Mouse (Mus musculus) liver, embryonic 14.5 days (tissue): ENCODE measurements around the gene Anks4b. TPM values are rescaled to one million over a fixed set of nuclear protein-coding genes. Genes with fewer than 3 reads are reported as not detected.

ENCODE experiments used
- ATAC-seq: fragments of 200-750 bp; cut with Nextera tagmentation; 2 replicates; pipeline ENCODE4 v1.8.0; 2017; ENCODE audit warnings: moderate number of reproducible peaks, mild to moderate bottlenecking, moderate library complexity; ENCODE audit not compliant: insufficient read depth
- DNase-seq, 3 experiments: peaks; one replicate each; pipeline ENCODE4 v3.0.0-alpha.2; 2012 to 2013; ENCODE audit warnings: low read depth in 3 of 3, low spot score in 3 of 3
- H3K27ac ChIP-seq: fragments of 300-500 bp; sonication (generic); 2 replicates; pipeline ENCODE4 v1.5.1; 2014; ENCODE audit warnings: moderate library complexity, mild to moderate bottlenecking, control low read depth, inconsistent platforms
- H3K27me3 ChIP-seq: fragments of 300-500 bp; sonication (generic); 2 replicates; pipeline ENCODE4 v1.6.1; 2014; ENCODE audit warnings: mild to moderate bottlenecking, low read length, moderate library complexity; ENCODE audit not compliant: control insufficient read depth, insufficient read depth
- H3K36me3 ChIP-seq: fragments of 300-500 bp; sonication (generic); replicated peaks from 2 replicates; pipeline ENCODE4 v1.6.1; 2014; ENCODE audit warnings: low read depth; ENCODE audit not compliant: control insufficient read depth, insufficient read depth
- H3K4me1 ChIP-seq, 2 experiments: fragments of 200-500 bp in 1 of 2; fragments of 300-500 bp in 1 of 2; sonication (generic) in 1 of 2; replicated peaks; 2 replicates each; pipeline ENCODE4 v1.6.1; 2012 to 2014; ENCODE audit warnings: antibody characterized with exemption in 1 of 2, inconsistent platforms in 1 of 2, low read length in 1 of 2; ENCODE audit not compliant: control insufficient read depth in 2 of 2, insufficient read depth in 2 of 2
- H3K4me2 ChIP-seq: fragments of 300-500 bp; sonication (generic); 2 replicates; pipeline ENCODE4 v1.6.1; 2014; ENCODE audit warnings: low read depth, mild to moderate bottlenecking, control low read depth, moderate library complexity
- H3K4me3 ChIP-seq, 2 experiments: fragments of 200-500 bp in 1 of 2; fragments of 300-500 bp in 1 of 2; sonication (generic) in 1 of 2; 2 replicates each; pipeline ENCODE4 v1.5.1; 2012 to 2014; ENCODE audit warnings: low read depth in 2 of 2, low read length in 2 of 2, mild to moderate bottlenecking in 2 of 2, control low read depth in 1 of 2, inconsistent platforms in 1 of 2, moderate library complexity in 1 of 2; ENCODE audit not compliant: insufficient read depth in 1 of 2
- H3K9ac ChIP-seq: fragments of 300-500 bp; sonication (generic); replicated peaks from 2 replicates; pipeline ENCODE4 v1.6.1; 2014; ENCODE audit warnings: mild to moderate bottlenecking, control low read depth, moderate library complexity
- H3K9me3 ChIP-seq: fragments of 300-500 bp; sonication (generic); 2 replicates; pipeline ENCODE4 v1.6.1; 2016; ENCODE audit warnings: low read length, mixed read lengths; ENCODE audit not compliant: control insufficient read depth
- CTCF ChIP-seq: IDR thresholded peaks from 2 replicates; pipeline ENCODE4 v1.5.1; 2016; ENCODE audit warnings: antibody characterized with exemption, low read depth, control low read depth
- EP300 ChIP-seq: IDR thresholded peaks from 2 replicates; pipeline ENCODE4 v1.6.1; 2016; ENCODE audit warnings: antibody characterized with exemption, low read depth
- WGBS: fragments of 180-500 bp; shearing (Covaris S2); extraction: QIAGEN DNeasy Blood & Tissue Kit; methylation state at CpG from one replicate; pipeline ENCODE4 v1.1.7; 2014; ENCODE audit not compliant: insufficient replicate concordance; 5-methylcytosine and 5-hydroxymethylcytosine counted together
- polyA plus RNA-seq, 2 experiments: library from polyadenylated mRNA; depleted of rRNA in 1 of 2; stranded (reverse) in 1 of 2; unstranded in 1 of 2; fragments of >200 nt; fragmentation: Nextera tagmentation in 1 of 2; extraction: Ambion mirVana in 1 of 2; gene quantifications; 2 replicates each; pipeline versions ENCODE4 v1.2.1 to v1.2.3; 2012 to 2014

Gene Anks4b
- polyA plus RNA-seq, 2 experiments, result 0.95 to 3.2 TPM

DNA sequence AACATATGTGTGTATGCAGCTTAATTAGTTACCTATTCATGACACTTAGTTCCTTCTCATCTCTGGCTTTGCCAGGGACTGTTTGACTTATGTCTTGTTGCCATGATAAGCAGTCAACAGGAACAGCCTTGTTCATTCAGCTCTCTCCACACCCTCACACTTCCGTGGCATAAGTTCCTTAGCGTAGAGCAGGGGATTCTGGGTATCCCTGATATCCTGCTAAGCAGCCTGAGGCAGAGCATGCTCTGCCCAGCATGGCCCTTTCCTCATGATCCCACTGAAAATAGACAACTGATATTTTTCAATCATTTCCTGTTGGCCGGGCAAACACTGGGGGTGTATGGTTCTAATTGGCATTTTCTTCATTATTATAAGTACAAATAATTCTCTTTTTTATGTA lies 4.0 kb downstream of the Anks4b start:
- Histone ChIP-seq H3K27ac (no peak overlapping the region), H3K4me3 (no peak overlapping the region), H3K9me3 (no peaks in the 10 kb centered on the region), H3K4me2 (no peak overlapping the region), H3K9ac (no peak overlapping the region), H3K27me3 (no peaks in the 10 kb centered on the region), H3K4me1 (no peaks in the 10 kb centered on the region), H3K36me3 (no peaks in the 10 kb centered on the region)
- DNase-seq, result no peak
- TF ChIP-seq CTCF, result no peak
- no peak for TF ChIP-seq EP300
- ATAC-seq, result no peak
- WGBS, result 61% methylated on average over 3 of the region's 3 CpGs

DNA sequence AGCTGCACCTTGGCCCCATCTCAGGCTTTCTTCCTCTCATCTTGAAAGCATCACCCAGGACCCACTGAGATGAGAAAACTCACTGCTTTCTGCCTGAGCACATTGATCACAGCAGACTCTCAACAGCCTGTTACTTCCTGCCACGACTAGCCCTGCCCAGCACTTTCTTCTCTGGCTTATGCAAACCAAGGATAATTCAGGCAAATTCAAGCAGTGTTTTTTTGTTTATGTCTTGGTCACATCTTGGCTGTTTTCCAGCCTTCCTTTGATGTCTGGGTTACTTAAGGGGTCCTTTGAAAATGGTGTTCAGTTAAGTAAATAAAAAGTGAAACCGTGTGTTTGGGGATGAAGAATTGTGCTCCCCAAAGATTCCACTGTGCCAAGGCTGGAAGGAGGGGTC lies 5.3 kb downstream of the Anks4b start:
- Histone ChIP-seq H3K4me2 (no peak overlapping the region), H3K4me3 (no peak overlapping the region), H3K4me1 (no peaks in the 10 kb centered on the region), H3K36me3 (no peaks in the 10 kb centered on the region), H3K9me3 (no peaks in the 10 kb centered on the region), H3K27ac (no peak overlapping the region), H3K27me3 (no peaks in the 10 kb centered on the region), H3K9ac (no peak overlapping the region)
- WGBS, result 7% methylated on average over 2 of the region's 2 CpGs
- ATAC-seq (no peak), DNase-seq (no peak)
- TF ChIP-seq EP300 (no peak), CTCF (no peak)

DNA sequence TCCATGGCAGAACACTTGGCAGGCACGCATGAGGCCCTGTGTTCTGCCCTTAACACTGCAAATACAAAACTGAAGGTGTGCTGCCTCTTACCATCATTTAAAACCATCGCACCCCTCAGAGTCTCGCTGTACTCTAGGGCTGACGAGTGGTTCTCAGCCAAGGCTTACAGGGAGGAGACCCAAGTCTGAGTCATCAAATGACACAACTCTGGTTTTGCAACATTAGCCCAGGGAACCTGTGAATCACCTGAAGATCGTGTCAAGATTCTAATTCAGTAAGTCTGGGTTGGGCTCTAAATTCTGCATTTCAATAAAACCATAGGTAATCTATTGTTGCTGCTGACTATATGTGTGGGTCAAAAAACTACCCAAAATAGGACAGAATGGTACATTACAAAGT lies 6.9 kb downstream of the Anks4b start:
- no peak overlapping the region for H3K4me2 ChIP-seq
- H3K9me3 ChIP-seq, result no peaks in the 10 kb centered on the region
- H3K9ac ChIP-seq, result no peak overlapping the region
- no peak overlapping the region for H3K27ac ChIP-seq
- ATAC-seq (no peak), DNase-seq (no peak)
- 55% methylated on average over 5 of the region's 5 CpGs for WGBS
- H3K4me3 ChIP-seq, result no peak overlapping the region
- H3K27me3 ChIP-seq, result no peaks in the 10 kb centered on the region
- no peaks in the 10 kb centered on the region for H3K4me1 ChIP-seq
- no peaks in the 10 kb centered on the region for H3K36me3 ChIP-seq
- no peak for TF ChIP-seq CTCF

DNA sequence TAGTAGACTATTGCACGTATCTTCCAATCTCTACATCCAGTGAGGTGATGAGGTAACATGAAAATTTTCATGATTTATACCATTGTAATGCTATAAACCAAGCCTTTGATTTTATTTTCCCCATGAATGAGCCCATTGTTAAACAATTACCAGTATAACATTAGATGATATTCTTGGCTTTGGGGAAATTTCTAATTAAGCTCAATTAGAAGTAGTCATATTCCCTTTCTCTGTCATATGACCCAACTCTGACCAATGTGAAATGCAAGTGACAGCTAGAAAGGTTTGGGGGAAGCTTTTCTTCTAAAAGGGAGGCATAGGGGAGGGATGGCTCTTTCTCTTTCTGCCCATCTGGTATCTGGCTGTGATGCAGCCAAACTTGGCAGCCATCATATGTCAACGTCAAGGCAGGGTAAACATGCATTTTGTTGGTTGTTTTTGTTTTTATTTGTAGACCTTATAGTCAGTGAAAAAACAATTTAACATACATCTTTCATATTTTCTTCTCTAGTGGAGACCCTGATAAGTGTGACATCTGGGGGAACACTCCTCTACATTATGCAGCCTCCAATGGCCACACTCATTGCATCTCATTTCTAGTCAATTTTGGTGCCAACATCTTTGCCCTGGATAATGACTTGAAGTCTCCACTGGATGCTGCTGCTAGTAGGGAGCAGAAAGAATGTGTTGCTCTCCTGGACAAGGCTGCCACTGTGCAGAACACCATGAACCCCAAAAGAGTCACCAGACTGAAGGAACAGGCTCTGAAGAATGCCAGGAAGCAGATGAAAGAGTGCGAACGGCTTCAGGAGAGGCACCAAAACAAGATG lies 8.0 kb downstream of the Anks4b start:
- H3K36me3 ChIP-seq, result no peaks in the 10 kb centered on the region
- DNase-seq, result no peak
- H3K27me3 ChIP-seq, result no peaks in the 10 kb centered on the region
- no peak for TF ChIP-seq CTCF
- TF ChIP-seq EP300, result no peak
- no peak for ATAC-seq
- H3K4me1 ChIP-seq, result peaks cover 0 to 3% of the 10 kb centered on the region in 2 experiments; a peak in 1 of 4 replicates
- H3K4me3 ChIP-seq, result no peak overlapping the region
- H3K4me2 ChIP-seq, result no peak overlapping the region
- no peak overlapping the region for H3K27ac ChIP-seq
- H3K9ac ChIP-seq, result no peak overlapping the region
- no peaks in the 10 kb centered on the region for H3K9me3 ChIP-seq
- 71% methylated on average over 4 of the region's 4 CpGs for WGBS

DNA sequence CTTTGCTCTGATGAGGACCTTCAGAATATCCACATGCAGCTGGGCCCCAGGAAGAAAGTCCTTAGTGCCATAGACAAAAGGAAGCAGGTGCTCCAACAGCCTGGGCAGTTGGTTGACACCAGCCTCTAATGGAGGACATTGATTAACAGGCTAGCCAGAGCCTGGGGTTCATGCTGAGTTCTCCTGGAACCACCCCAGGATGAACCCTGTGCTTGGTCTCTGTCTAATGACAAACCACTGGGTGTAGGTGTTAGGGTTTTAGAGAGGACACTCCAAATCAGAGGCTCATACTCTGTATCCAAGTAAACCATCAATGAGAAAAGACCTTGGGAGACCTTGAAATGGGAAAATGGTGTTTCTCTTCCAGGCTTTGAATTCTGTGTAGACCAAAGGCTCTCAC lies 9.2 kb downstream of the Anks4b start:
- TF ChIP-seq CTCF, result no peak
- no peak for TF ChIP-seq EP300
- no peak overlapping the region for H3K27ac ChIP-seq
- H3K36me3 ChIP-seq, result no peaks in the 10 kb centered on the region
- no peak overlapping the region for H3K4me3 ChIP-seq
- ATAC-seq (no peak), DNase-seq (no peak)
- no peaks in the 10 kb centered on the region for H3K27me3 ChIP-seq
- H3K4me2 ChIP-seq, result no peak overlapping the region
- H3K4me1 ChIP-seq, result peaks cover 0 to 3% of the 10 kb centered on the region in 2 experiments; a peak in 1 of 4 replicates
- no peaks in the 10 kb centered on the region for H3K9me3 ChIP-seq
- no peak overlapping the region for H3K9ac ChIP-seq
